Mouse (Mus musculus): ENCODE data around the gene Oosp3. TPM values are rescaled to one million over a fixed set of nuclear protein-coding genes. Genes with fewer than 3 reads are reported as not detected.

The Oosp3 gene
- not detected in 2 replicates for polyA plus RNA-seq (2015; fragmentation: Nextera tagmentation; extraction: Ambion mirVana)

GRCm38 (mm10) chr19:11696755-11697154 is at the start of gene Oosp3:
TSS of gene Oosp3 (plus strand) at chr19:11697055.
- ATAC-seq, result no peak
- no peak within 1 kb of the TSS for H3K9ac ChIP-seq (ENCODE audit: low read depth, low read length)
- 85% methylated on average over 2 of the region's 2 CpGs for whole genome bisulfite sequencing

GRCm38 (mm10) chr19:11649564-11649963 is 47.3 kb upstream of the Oosp3 start:
- Histone ChIP-seq H3K4me2 (ENCODE audit: low read length) (no peak overlapping the region), H3K27me3 (replicated peaks; ENCODE audit: control insufficient read depth, insufficient read depth, low read length) (no peaks in the 10 kb centered on the region), H3K4me1 (ENCODE audit: control insufficient read depth, insufficient read depth, low read depth, low read length) (no peaks in the 10 kb centered on the region), H3K4me3 (ENCODE audit: low read length) (no peak overlapping the region), H3K9me3 (ENCODE audit: control insufficient read depth, low read length) (no peaks in the 10 kb centered on the region), H3K36me3 (ENCODE audit: control insufficient read depth, insufficient read depth, low read length) (no peaks in the 10 kb centered on the region), H3K27ac (ENCODE audit: low read depth, low read length) (no peak overlapping the region), H3K9ac (ENCODE audit: low read depth, low read length) (no peak overlapping the region)
- WGBS, result 74% methylated on average over 4 of the region's 4 CpGs
- ATAC-seq, result no peak

More at GRCm38 (mm10) chr19:11696755-11697154, at the start of gene Oosp3:
- Histone ChIP-seq H3K4me1 (ENCODE audit: control insufficient read depth, insufficient read depth, low read depth, low read length) (no peaks in the 10 kb centered on the region), H3K27ac (ENCODE audit: low read depth, low read length) (no peak within 1 kb of the TSS), H3K4me2 (ENCODE audit: low read length) (no peak within 1 kb of the TSS), H3K27me3 (replicated peaks; ENCODE audit: control insufficient read depth, insufficient read depth, low read length) (no peaks in the 10 kb centered on the region), H3K36me3 (ENCODE audit: control insufficient read depth, insufficient read depth, low read length) (no peaks in the 10 kb centered on the region), H3K4me3 (ENCODE audit: low read length) (no peak within 1 kb of the TSS), H3K9me3 (ENCODE audit: control insufficient read depth, low read length) (no peaks in the 10 kb centered on the region)

GRCm38 (mm10) chr19:11659142-11659541 is 37.7 kb upstream of the Oosp3 start:
- no peak overlapping the region for H3K4me2 ChIP-seq (ENCODE audit: low read length)
- H3K27me3 ChIP-seq (replicated peaks; ENCODE audit: control insufficient read depth, insufficient read depth, low read length), result no peaks in the 10 kb centered on the region
- 88% methylated on average over 2 of the region's 2 CpGs for WGBS
- no peak overlapping the region for H3K4me3 ChIP-seq (ENCODE audit: low read length)
- H3K9me3 ChIP-seq (ENCODE audit: control insufficient read depth, low read length), result no peaks in the 10 kb centered on the region
- H3K4me1 ChIP-seq (ENCODE audit: control insufficient read depth, insufficient read depth, low read depth, low read length), result no peaks in the 10 kb centered on the region
- H3K36me3 ChIP-seq (ENCODE audit: control insufficient read depth, insufficient read depth, low read length), result no peaks in the 10 kb centered on the region
- no peak for ATAC-seq
- H3K27ac ChIP-seq (ENCODE audit: low read depth, low read length), result no peak overlapping the region
- H3K9ac ChIP-seq (ENCODE audit: low read depth, low read length), result no peak overlapping the region

- no peak within 1 kb of the TSS for H3K27ac ChIP-seq (ENCODE audit: low read depth, low read length)
- H3K9ac ChIP-seq (ENCODE audit: low read depth, low read length), result no peak within 1 kb of the TSS
- no peak within 1 kb of the TSS for H3K4me2 ChIP-seq (ENCODE audit: low read length)
- 90% methylated on average over 5 of the region's 5 CpGs for WGBS
- no peaks in the 10 kb centered on the region for H3K9me3 ChIP-seq (ENCODE audit: control insufficient read depth, low read length)
- no peak for ATAC-seq
- no peaks in the 10 kb centered on the region for H3K36me3 ChIP-seq (ENCODE audit: control insufficient read depth, insufficient read depth, low read length)
- H3K4me3 ChIP-seq (ENCODE audit: low read length), result no peak within 1 kb of the TSS
- H3K27me3 ChIP-seq (replicated peaks; ENCODE audit: control insufficient read depth, insufficient read depth, low read length), result no peaks in the 10 kb centered on the region
- no peaks in the 10 kb centered on the region for H3K4me1 ChIP-seq (ENCODE audit: control insufficient read depth, insufficient read depth, low read depth, low read length)
Measured at GRCm38 (mm10) chr19:11660459-11660858, 36.4 kb upstream of the Oosp3 start, which contains the start of gene Oosp2. TSS of gene Oosp2 (minus strand) at chr19:11660559.

- no peaks in the 10 kb centered on the region for H3K4me1 ChIP-seq (ENCODE audit: control insufficient read depth, insufficient read depth, low read depth, low read length)
- no peaks in the 10 kb centered on the region for H3K27me3 ChIP-seq (replicated peaks; ENCODE audit: control insufficient read depth, insufficient read depth, low read length)
- H3K4me2 ChIP-seq (ENCODE audit: low read length), result no peak overlapping the region
- H3K27ac ChIP-seq (ENCODE audit: low read depth, low read length), result no peak overlapping the region
- H3K36me3 ChIP-seq (ENCODE audit: control insufficient read depth, insufficient read depth, low read length), result no peaks in the 10 kb centered on the region
- no peak for ATAC-seq
- no peak overlapping the region for H3K9ac ChIP-seq (ENCODE audit: low read depth, low read length)
- H3K4me3 ChIP-seq (ENCODE audit: low read length), result no peak overlapping the region
- no peaks in the 10 kb centered on the region for H3K9me3 ChIP-seq (ENCODE audit: control insufficient read depth, low read length)
Measured at GRCm38 (mm10) chr19:11661562-11661961, 35.3 kb upstream of the Oosp3 start.

- Histone ChIP-seq H3K27ac (ENCODE audit: low read depth, low read length) (no peak within 1 kb of the TSS), H3K4me1 (ENCODE audit: control insufficient read depth, insufficient read depth, low read depth, low read length) (no peaks in the 10 kb centered on the region), H3K4me3 (ENCODE audit: low read length) (no peak within 1 kb of the TSS), H3K27me3 (replicated peaks; ENCODE audit: control insufficient read depth, insufficient read depth, low read length) (no peaks in the 10 kb centered on the region), H3K9me3 (ENCODE audit: control insufficient read depth, low read length) (no peaks in the 10 kb centered on the region), H3K9ac (ENCODE audit: low read depth, low read length) (no peak within 1 kb of the TSS), H3K36me3 (ENCODE audit: control insufficient read depth, insufficient read depth, low read length) (no peaks in the 10 kb centered on the region), H3K4me2 (ENCODE audit: low read length) (no peak within 1 kb of the TSS)
- WGBS, result 80% methylated on average over 5 of the region's 5 CpGs
- ATAC-seq, result no peak
Measured at GRCm38 (mm10) chr19:11690839-11691238, 6.0 kb upstream of the Oosp3 start, which contains the start of gene Oosp1. TSS of gene Oosp1 (minus strand) at chr19:11691150.

GRCm38 (mm10) chr19:11691454-11691853 is 5.4 kb upstream of the Oosp3 start:
- no peak for ATAC-seq
- Histone ChIP-seq H3K4me3 (ENCODE audit: low read length) (no peak overlapping the region), H3K4me2 (ENCODE audit: low read length) (no peak overlapping the region), H3K36me3 (ENCODE audit: control insufficient read depth, insufficient read depth, low read length) (no peaks in the 10 kb centered on the region), H3K27me3 (replicated peaks; ENCODE audit: control insufficient read depth, insufficient read depth, low read length) (no peaks in the 10 kb centered on the region), H3K9me3 (ENCODE audit: control insufficient read depth, low read length) (no peaks in the 10 kb centered on the region), H3K27ac (ENCODE audit: low read depth, low read length) (no peak overlapping the region), H3K9ac (ENCODE audit: low read depth, low read length) (no peak overlapping the region), H3K4me1 (ENCODE audit: control insufficient read depth, insufficient read depth, low read depth, low read length) (no peaks in the 10 kb centered on the region)
- 57% methylated on average over 1 of the region's 1 CpGs for WGBS

- H3K36me3 ChIP-seq (ENCODE audit: control insufficient read depth, insufficient read depth, low read length), result no peaks in the 10 kb centered on the region
- no peaks in the 10 kb centered on the region for H3K4me1 ChIP-seq (ENCODE audit: control insufficient read depth, insufficient read depth, low read depth, low read length)
- no peak for ATAC-seq
- WGBS, result 94% methylated on average over 6 of the region's 6 CpGs
- H3K27me3 ChIP-seq (replicated peaks; ENCODE audit: control insufficient read depth, insufficient read depth, low read length), result no peaks in the 10 kb centered on the region
- H3K9me3 ChIP-seq (ENCODE audit: control insufficient read depth, low read length), result no peaks in the 10 kb centered on the region
- H3K4me2 ChIP-seq (ENCODE audit: low read length), result no peak overlapping the region
- H3K9ac ChIP-seq (ENCODE audit: low read depth, low read length), result no peak overlapping the region
- no peak overlapping the region for H3K4me3 ChIP-seq (ENCODE audit: low read length)
- no peak overlapping the region for H3K27ac ChIP-seq (ENCODE audit: low read depth, low read length)
Measured at GRCm38 (mm10) chr19:11698342-11698741, 1.5 kb downstream of the Oosp3 start.

- H3K36me3 ChIP-seq (ENCODE audit: control insufficient read depth, insufficient read depth, low read length), result no peaks in the 10 kb centered on the region
- H3K9ac ChIP-seq (ENCODE audit: low read depth, low read length), result no peak overlapping the region
- H3K4me3 ChIP-seq (ENCODE audit: low read length), result no peak overlapping the region
- no peaks in the 10 kb centered on the region for H3K27me3 ChIP-seq (replicated peaks; ENCODE audit: control insufficient read depth, insufficient read depth, low read length)
- H3K9me3 ChIP-seq (ENCODE audit: control insufficient read depth, low read length), result no peaks in the 10 kb centered on the region
- no peaks in the 10 kb centered on the region for H3K4me1 ChIP-seq (ENCODE audit: control insufficient read depth, insufficient read depth, low read depth, low read length)
- no peak for ATAC-seq
- no peak overlapping the region for H3K4me2 ChIP-seq (ENCODE audit: low read length)
- H3K27ac ChIP-seq (ENCODE audit: low read depth, low read length), result no peak overlapping the region
- 88% methylated on average over 4 of the region's 4 CpGs for WGBS
Measured at GRCm38 (mm10) chr19:11712451-11712850, 15.6 kb downstream of the Oosp3 start.

- Histone ChIP-seq H3K27ac (ENCODE audit: low read depth, low read length) (no peak overlapping the region), H3K9me3 (ENCODE audit: control insufficient read depth, low read length) (no peaks in the 10 kb centered on the region), H3K27me3 (replicated peaks; ENCODE audit: control insufficient read depth, insufficient read depth, low read length) (no peaks in the 10 kb centered on the region), H3K36me3 (ENCODE audit: control insufficient read depth, insufficient read depth, low read length) (no peaks in the 10 kb centered on the region), H3K4me3 (ENCODE audit: low read length) (no peak overlapping the region), H3K4me2 (ENCODE audit: low read length) (no peak overlapping the region), H3K4me1 (ENCODE audit: control insufficient read depth, insufficient read depth, low read depth, low read length) (no peaks in the 10 kb centered on the region), H3K9ac (ENCODE audit: low read depth, low read length) (no peak overlapping the region)
- WGBS, result 93% methylated on average over 3 of the region's 3 CpGs
- ATAC-seq, result no peak
Measured at GRCm38 (mm10) chr19:11720071-11720470, 23.2 kb downstream of the Oosp3 start.
